8 mouse cellular contexts compared by ENCODE assay signal in genomic region chr3:29081952-29082295, GRCm38 (mm10). TPM values are rescaled to one million over a fixed set of nuclear protein-coding genes. Genes with fewer than 3 reads are reported as not detected.
DNase-seq lines count a peak whose midpoint lies in the region; ATAC-seq lines count a peak whose summit lies in the region.

Gene Egfem1, plus strand, starts transcription at chr3:29082023.

- no peaks in the 10 kb centered on the region for H3K36me3 ChIP-seq in midbrain, embryonic 16.5 days (ENCODE audit: control insufficient read depth, insufficient read depth, low read length)

- 3% methylated on average over 12 of the region's 12 CpGs for WGBS in midbrain, embryonic 16.5 days

- no peaks in the 10 kb centered on the region for H3K9me3 ChIP-seq in midbrain, embryonic 16.5 days (replicated peaks; ENCODE audit: control insufficient read depth, low read length, poor library complexity, severe bottlenecking)

- peak; percentile 84 for ATAC-seq in midbrain, embryonic 16.5 days

- H3K4me3 ChIP-seq in midbrain, embryonic 16.5 days (ENCODE audit: low read depth, low read length): peak within 1 kb of the TSS; percentile 70

- peak; percentile 56 to 63 for DNase-seq in cerebellum, postnatal 10 days
- DNase-seq in cerebellum, adult 11 months: no peak
- DNase-seq in right cerebral cortex, adult 18-20 months: peak; percentile 39
- no peak for DNase-seq in right cerebral cortex, postnatal 25 days
- DNase-seq in left cerebral cortex, adult 11 months (ENCODE audit: low spot score): peak; percentile 22
- no peak for DNase-seq in spleen, postnatal 14 days (ENCODE audit: low spot score in 2 of 2)
- no peak for DNase-seq in urinary bladder, postnatal 14 days (ENCODE audit: low spot score)

- peak within 1 kb of the TSS; percentile 95 for H3K4me2 ChIP-seq in midbrain, embryonic 16.5 days (ENCODE audit: low read length)

- H3K27ac ChIP-seq in midbrain, embryonic 16.5 days (ENCODE audit: low read length): peak within 1 kb of the TSS; percentile 76

- H3K27me3 ChIP-seq in midbrain, embryonic 16.5 days (ENCODE audit: control insufficient read depth, insufficient read depth, low read depth, low read length): no peaks in the 10 kb centered on the region

- H3K4me1 ChIP-seq in midbrain, embryonic 16.5 days (ENCODE audit: control insufficient read depth, insufficient read depth, low read length): peaks cover 10% of the 10 kb centered on the region

- peak within 1 kb of the TSS; percentile 69 for H3K9ac ChIP-seq in midbrain, embryonic 16.5 days (ENCODE audit: low read depth, low read length)

RNA-seq across cellular contexts. Expression of gene Egfem1, which starts in this region (rescaled TPM):
- 6.8 and 8.2 TPM in 2 replicates for polyA plus RNA-seq in midbrain, embryonic 16.5 days (2015; fragmentation: Nextera tagmentation; extraction: Ambion mirVana)

Comparison
In these comparisons a context has a peak if more than half of its experiments do, and no peak if none do; other contexts are left out.
1. DNase-seq: peak in cerebellum, postnatal 10 days (2 of 2), right cerebral cortex, adult 18-20 months (single experiment) and left cerebral cortex, adult 11 months (single experiment); none in cerebellum, adult 11 months (single experiment), right cerebral cortex, postnatal 25 days (single experiment), spleen, postnatal 14 days (0 of 2) and urinary bladder, postnatal 14 days (single experiment).